Mouse (Mus musculus): ENCODE measurements around the gene Zfhx3.

Gene Zfhx3

GRCm38 (mm10) chr8:108662766-108663165 is 720.3 kb downstream of the Zfhx3 start:
- no peak for DNase-seq (ENCODE audit: inconsistent ontology term)

DNA sequence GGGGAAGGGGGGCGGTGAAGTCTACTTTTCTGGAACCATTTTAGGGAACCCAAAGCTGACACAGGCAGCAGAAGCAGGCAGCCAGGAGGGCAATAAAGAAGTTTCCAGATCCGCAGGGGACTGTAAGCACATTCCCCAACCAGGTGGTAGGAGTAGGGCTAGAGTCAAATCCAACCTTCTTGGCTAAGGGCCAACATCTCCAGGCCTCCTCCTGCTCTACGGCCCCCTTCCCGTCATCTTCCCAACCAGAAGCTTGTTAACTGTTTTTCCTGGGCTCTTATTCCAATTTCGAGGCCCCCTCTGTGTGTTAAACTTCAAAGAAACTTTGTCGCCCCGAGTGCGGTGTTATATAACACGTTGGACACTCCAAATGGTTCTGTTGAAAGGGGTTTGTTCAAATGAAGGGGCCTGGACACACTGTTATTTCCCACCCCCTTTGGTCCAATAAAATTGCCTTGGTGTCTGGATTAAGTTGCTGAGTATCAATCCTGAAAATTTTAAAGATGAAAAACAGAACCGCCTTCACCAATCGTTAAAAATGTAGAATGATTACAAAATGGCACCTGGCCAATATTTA is 729.6 kb downstream of the Zfhx3 start:
- no peak for DNase-seq (ENCODE audit: inconsistent ontology term)

GRCm38 (mm10) chr8:108675001-108675525 is 732.6 kb downstream of the Zfhx3 start:
- peak; percentile 41 for DNase-seq (ENCODE audit: inconsistent ontology term)

DNA sequence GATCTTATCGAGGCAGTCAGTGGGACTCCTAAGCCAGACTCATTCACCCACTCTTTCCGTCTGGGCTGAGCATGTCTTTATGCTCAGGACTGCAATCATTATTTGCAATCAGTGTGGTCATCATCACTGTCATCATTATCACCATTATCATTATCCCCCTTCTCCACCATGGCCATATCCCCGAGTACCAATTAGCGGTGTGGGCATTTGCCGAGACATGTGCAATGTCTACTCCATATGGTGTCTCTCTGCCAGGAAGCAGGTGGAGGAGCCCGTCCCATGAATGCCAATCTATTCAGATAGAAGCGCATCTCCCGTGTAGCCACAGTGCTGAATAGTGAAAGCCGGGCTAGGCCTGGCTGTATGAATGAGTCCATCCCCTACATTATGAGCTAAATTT is 747.2 kb downstream of the Zfhx3 start:
- no peak for DNase-seq (ENCODE audit: inconsistent ontology term)

DNA sequence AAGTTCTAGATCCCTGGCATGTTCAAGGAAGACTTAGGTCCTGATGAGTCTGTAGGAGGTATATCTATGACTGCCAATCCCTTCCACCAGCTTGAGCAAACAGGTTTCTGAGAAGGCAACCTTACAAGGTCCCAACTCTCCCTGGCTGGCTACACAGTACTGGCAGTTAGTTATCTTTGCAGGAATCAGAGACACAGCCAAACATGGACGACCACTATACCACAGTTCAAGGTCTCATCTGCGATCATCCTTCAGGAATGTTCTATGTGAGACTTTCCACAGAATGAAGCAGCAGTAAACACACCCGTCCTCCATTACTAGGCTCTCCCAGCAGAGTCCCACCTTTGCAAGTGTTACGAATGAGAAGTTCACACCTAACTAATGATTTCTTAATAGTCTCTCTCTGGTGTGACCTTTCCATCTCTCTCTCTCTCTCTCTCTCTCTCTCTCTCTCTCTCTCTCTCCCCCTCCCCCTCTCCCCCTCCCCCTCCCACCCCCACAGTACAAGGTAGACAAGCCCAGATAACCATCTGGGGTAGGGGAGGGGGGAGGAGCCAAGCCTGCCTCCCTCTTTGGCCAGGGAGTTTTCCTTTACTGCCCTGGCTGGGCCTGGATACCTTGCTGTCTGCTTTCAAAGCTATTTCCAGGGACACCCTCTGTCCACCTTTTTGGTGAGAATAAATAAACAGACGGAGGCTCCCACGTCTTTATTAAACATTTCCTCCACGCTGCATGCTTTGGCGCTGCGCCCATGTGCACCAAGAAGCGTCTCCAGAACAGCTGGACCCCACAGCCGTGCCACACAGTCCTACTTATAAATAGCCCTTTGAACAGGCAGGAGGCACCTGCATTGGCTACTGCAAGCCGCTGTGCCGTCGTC is 748.4 kb downstream of the Zfhx3 start:
- DNase-seq (ENCODE audit: inconsistent ontology term): no peak

DNA sequence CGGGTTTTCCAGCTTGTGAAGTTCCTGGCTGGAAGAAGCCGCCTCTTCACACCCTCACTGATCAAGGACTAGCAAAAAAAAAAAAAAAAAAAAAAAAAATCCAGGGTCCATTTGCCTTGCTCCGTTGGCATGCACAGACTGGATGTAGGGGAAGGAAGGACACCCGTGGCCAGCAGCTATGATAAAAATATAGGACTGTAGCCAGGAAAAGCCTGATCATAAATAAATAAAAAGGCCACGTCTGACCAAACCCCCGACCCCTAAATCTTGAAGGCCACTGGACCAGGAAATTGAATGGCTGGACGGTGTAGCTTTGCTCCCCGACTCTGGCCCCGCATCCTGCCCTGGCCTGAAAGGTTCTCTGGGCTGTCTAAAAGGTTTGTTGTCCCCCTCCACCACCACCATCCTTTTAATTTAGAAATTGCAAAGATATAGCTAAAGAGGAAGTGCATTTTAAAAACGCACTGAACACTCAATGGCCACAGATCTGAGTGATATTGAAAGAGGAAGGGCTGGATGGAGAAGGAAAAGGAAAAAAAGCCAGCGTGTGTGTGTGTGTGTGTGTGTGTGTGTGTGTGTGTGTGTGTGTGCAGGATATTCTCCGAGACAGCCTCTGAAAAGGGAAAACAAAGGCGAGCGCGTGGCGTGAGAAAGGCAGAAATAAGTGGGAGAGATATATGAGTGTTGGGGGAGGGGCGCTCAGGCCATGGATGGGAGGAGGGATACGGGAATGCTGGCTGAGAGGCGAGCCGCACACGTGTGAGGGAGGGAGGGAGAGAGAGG is 749.2 kb downstream of the Zfhx3 start:
- DNase-seq (ENCODE audit: inconsistent ontology term): no peak

GRCm38 (mm10) chr8:108692239-108692627 is 749.8 kb downstream of the Zfhx3 start:
- DNase-seq (ENCODE audit: inconsistent ontology term): no peak

DNA sequence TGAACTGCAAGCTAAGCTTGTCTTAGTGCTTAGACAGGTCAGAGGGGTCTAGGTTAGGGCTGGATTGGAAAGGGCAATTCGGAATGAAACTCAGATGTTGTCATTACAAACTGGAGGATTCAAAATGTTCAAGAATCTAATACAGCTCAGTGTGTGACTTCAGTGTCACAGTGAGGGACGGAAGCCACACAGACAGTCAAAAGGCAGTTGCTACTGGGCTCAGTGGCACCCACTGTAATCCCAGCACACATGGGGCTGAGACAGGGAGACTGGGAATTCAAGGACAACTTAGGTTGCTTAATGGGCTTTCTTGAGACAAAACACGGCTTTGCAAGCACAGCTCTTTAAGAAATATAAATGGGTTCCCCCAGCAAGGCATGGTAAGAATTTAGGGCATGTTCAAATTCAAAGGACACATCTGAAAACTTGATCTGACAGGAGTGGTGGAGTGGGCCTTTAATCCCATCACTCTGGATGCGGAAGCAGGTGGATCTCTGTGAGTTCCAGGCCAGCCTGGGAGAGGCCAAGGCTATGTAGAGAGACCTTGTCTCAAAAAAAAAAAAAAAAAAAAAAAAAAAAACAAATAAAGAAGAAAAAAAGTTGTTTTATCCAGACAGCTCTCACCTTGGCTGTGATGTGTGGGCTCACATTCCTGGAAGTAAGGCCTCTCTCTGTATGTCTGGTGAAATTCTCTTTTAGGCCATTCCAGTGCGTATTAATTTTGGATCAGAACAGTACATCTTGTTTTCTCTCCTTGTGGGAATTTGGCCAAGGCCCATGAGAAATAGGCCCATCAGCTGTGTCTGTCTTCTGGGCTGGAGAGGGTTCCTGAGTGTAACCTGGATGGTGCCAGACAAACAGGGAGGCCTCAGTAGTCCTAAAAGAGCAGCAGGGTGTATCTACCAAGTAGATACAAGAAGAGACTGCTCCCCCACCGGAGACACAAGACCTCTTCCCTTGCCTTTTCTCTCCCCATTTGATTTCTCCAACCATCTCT is 750.5 kb downstream of the Zfhx3 start:
- DNase-seq (ENCODE audit: inconsistent ontology term): no peak

- no peak for DNase-seq (ENCODE audit: inconsistent ontology term)
These were observed 751.4 kb downstream of the Zfhx3 start for GRCm38 (mm10) chr8:108693841-108694240.

- no peak for DNase-seq (ENCODE audit: inconsistent ontology term)
These were observed 752.1 kb downstream of the Zfhx3 start for GRCm38 (mm10) chr8:108694516-108694915.

- DNase-seq (ENCODE audit: inconsistent ontology term): no peak
These were observed 752.9 kb downstream of the Zfhx3 start for GRCm38 (mm10) chr8:108695242-108695880.

DNA sequence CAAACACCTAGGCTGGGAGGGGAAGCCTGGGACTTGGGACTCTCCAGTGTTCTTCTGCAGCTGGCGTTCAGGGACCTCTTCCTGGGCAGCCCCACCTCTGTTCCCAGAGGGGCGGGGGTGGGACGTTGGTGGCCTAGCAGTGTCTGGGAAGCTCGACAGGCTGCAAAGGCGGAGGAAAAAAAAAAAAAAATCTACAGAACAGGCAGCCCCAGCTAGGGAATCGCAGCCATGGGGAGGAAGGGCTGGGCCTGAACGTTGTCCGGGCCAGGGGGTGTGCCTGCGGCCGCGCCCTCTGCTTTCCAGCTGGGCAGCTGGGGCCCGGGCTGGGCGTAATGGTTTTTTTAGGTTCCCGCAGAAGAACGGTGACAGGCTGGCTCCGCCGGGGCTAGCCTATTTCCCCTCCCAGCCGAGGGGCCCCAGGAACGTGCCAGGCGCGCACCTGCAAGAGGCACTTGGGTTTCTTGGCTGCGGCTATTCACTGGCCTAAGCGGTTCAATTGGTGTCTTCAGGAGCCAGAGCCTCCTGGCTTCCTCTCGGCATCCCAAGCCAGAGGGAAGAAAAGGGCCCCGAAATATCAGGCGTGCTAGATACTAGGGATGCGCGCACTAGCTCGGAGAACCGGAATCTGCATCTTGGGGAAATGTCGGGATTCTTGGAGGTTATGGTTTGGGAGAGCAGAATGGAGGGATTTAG is 753.6 kb downstream of the Zfhx3 start:
- no peak for DNase-seq (ENCODE audit: inconsistent ontology term)

DNA sequence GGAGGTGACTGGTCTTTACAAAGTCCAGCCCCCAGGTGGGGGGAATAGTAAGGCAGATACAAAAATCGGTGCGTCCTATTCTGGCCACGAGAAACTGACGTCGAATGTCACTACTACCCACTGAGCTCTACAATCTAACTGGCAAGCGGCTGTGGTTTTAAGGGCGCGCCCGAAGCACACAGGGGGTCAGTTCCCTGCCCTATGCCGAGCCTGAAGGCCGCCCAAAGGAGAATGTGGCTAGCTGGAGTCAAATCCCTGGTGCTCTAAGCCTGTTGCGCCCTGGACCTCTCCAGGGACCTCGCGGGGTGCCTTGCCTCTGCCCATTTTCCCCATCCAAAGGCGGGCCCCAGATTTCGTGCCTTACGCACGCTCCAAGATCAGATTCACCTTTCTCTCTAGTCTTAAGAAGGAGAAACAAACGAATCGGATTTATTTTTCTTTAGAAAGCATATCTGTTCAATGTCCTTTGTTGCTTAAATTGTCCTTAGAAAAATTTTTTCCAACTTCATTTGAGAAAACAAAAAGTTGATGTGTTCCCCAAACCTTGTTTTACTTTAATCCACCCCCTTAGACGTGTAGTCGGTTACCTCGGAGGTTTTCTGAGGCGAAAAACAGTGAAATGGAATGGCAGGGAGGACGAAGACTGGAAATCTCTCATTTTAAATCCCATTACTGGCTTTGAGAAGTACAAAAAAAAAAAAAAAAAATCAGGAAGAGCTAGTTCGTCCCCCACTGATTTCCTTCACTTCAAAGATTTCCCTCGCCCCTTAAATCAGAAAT is 754.4 kb downstream of the Zfhx3 start:
- no peak for DNase-seq (ENCODE audit: inconsistent ontology term)

GRCm38 (mm10) chr8:108697589-108697988 is 755.1 kb downstream of the Zfhx3 start:
- no peak for DNase-seq (ENCODE audit: inconsistent ontology term)

DNA sequence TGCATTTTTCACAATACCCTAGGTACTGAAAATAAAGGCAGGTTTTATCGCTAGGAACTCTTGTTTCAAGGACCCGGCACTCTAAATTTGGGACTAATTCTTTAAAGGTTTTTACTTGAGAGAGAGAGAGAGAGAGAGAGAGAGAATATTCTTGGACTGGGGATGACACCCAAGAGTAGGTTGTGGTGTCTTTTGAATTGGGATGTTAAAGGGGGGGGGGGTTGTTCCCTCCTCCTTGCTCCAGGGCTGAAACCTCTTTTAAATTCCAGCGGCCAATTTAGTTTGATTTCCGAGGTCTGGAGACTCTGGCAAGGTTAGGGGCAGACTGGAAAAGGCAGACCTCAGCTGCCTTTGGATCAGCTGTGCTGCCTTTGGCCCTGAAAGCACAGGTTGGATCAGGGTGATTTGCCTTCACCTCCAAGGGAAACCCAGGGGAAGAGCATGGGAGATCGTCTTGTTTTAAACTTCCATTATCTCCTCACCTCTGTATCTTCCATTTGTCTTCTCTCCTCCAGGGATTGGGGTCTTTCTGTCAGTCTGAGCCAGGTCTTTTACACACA is 755.7 kb downstream of the Zfhx3 start:
- no peak for DNase-seq (ENCODE audit: inconsistent ontology term)

- no peak for DNase-seq (ENCODE audit: inconsistent ontology term)
These were observed 756.6 kb downstream of the Zfhx3 start for GRCm38 (mm10) chr8:108699011-108699410.

GRCm38 (mm10) chr8:108699454-108700345 is 757.3 kb downstream of the Zfhx3 start:
- DNase-seq (ENCODE audit: inconsistent ontology term): no peak
